Comparison of ENCODE assay signal across 9 mouse cellular contexts in the genomic region with DNA sequence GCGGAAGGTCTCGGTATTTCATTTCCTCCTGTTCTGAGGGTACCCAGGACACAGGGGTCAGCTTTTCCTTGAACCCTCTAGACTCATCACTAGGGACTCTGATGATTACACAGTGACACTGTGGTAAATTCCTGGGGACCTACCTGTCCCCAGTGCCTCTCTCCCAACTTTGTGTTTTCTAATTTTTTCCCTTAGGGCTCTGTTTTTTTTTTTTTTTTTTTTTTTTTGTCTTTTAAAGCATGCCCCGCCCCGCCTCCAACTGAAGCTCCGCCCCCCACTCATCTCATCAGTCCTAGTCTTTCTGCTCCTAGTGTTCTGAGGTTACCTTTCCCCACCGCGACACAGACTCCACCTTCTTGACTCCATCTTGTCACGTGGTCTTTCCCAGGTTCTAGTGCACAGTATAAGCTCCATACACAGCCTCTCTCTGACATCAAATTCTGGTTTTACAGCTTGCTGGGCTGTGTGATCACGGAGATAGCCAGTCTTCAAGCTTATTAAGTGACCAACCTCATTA.
"Had no signal": no experiment of that assay in that cellular context is flagged by ENCODE, and none has a peak within 500 bp of the region (broad histone marks: within the 10 kb centered on the region; RNA-seq: fewer than 3 reads in every experiment).

No protein-coding gene starts in this region.

- DNase-seq: lung, adult 18-20 months; lung, postnatal 10 days; lung, postnatal 4 days; midbrain, embryonic 14.5 days; right cerebral cortex, adult 18-20 months; right cerebral cortex, postnatal 25 days; thymus, adult 2 months; thymus, postnatal 25 days; thymus, postnatal 4 days had no signal
